Mouse (Mus musculus) neutrophil, adult 65 days (primary cell): Measurements from ENCODE around the gene Atxn7l2. TPM values are rescaled to one million over a fixed set of nuclear protein-coding genes. Genes with fewer than 3 reads are reported as not detected.

Source experiments
- total RNA-seq: library from RNA; stranded (reverse); gene quantifications from 2 replicates; pipeline ENCODE4 v1.2.4, GENCODE M21; 2023

The Atxn7l2 gene
- 10.2 and 11.0 TPM in 2 replicates for total RNA-seq

GRCm38 (mm10) chr3:108210771-108211139, at the start of gene Atxn7l2:
TSS of gene Atxn7l2 (minus strand) at chr3:108210934.

GRCm38 (mm10) chr3:108256719-108257637, 46.2 kb upstream of the Atxn7l2 start, which contains the start of gene Psma5:
TSS of gene Psma5 (plus strand) at chr3:108256926.

GRCm38 (mm10) chr3:108226558-108227350, 16.0 kb upstream of the Atxn7l2 start, which contains the start of gene Sypl2:
TSS of gene Sypl2 (minus strand) at chr3:108226648.

GRCm38 (mm10) chr3:108200329-108201323, 10.1 kb downstream of the Atxn7l2 start, which contains the start of gene Cyb561d1:
TSS of gene Cyb561d1 (minus strand) at chr3:108201212.

GRCm38 (mm10) chr3:108186098-108187047, 24.4 kb downstream of the Atxn7l2 start, which contains the start of gene Amigo1:
TSS of gene Amigo1 (plus strand) at chr3:108186335.

GRCm38 (mm10) chr3:108154656-108155055, 56.1 kb downstream of the Atxn7l2 start, which contains the start of gene Gpr61:
TSS of gene Gpr61 (minus strand) at chr3:108154882.

Other genes with a start within 250 kb of the Atxn7l2 start
- gene Gstm3, start 241.7 kb downstream of the Atxn7l2 start, total RNA-seq, result not detected in 2 replicates
- not detected in 2 replicates for gene Gstm2, start 224.5 kb downstream of the Atxn7l2 start, total RNA-seq
- 84.1 TPM in 2 replicates for gene Gstm1, start 193.0 kb downstream of the Atxn7l2 start, total RNA-seq
- gene Gstm4, start 166.0 kb downstream of the Atxn7l2 start, total RNA-seq, result 5.0 and 5.9 TPM in 2 replicates
- gene Ampd2, start 124.3 kb downstream of the Atxn7l2 start, total RNA-seq, result 66.8 and 71.1 TPM in 2 replicates
- gene Gnat2, start 118.1 kb downstream of the Atxn7l2 start, total RNA-seq, result not detected in 2 replicates
- 113 and 120 TPM in 2 replicates for gene Gnai3, start 64.8 kb downstream of the Atxn7l2 start, total RNA-seq
- not detected in 2 replicates for gene Gpr61, start 56.1 kb downstream of the Atxn7l2 start, total RNA-seq
- gene Amigo1, start 24.6 kb downstream of the Atxn7l2 start, total RNA-seq, result 0.50 and 0.69 TPM in 2 replicates
- gene Cyb561d1, start 9.7 kb downstream of the Atxn7l2 start, total RNA-seq, result 39.0 and 42.1 TPM in 2 replicates
- gene Sypl2, start 15.7 kb upstream of the Atxn7l2 start, total RNA-seq, result not detected in 2 replicates
- 21.8 and 27.1 TPM in 2 replicates for gene Psma5, start 46.0 kb upstream of the Atxn7l2 start, total RNA-seq
- gene Sort1, start 73.1 kb upstream of the Atxn7l2 start, total RNA-seq, result 139 and 173 TPM in 2 replicates
- gene Mybphl, start 154.0 kb upstream of the Atxn7l2 start, total RNA-seq, result 0.32 TPM in 1 of 2 replicates, not detected in the other
- 6.2 TPM in 2 replicates for gene Psrc1, start 172.9 kb upstream of the Atxn7l2 start, total RNA-seq
- gene Celsr2, start 204.6 kb upstream of the Atxn7l2 start, total RNA-seq, result 0.60 and 0.68 TPM in 2 replicates
- 41.8 and 57.4 TPM in 2 replicates for gene Sars, start 234.3 kb upstream of the Atxn7l2 start, total RNA-seq